23 mouse cellular contexts compared by ENCODE assay signal in the genomic region with DNA sequence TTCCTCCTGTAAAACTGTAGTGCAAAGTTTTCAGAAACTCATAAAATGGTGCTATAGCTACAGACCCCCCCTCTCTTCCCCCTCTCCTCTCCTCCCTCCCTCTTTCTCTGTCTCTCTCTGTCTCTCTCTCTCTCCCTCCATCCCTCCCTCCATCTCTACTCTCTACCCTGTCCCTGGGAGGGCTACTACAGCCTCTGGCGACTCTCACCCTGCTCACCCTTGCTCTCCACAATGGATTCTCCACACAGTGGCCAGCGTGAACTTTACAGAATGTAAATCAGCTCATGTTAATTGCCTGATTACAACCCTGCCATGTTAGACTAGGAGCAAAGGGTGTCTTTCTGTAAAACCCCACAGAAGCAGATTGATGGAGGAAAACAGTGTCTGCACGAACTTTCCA.
"Had no signal": no experiment of that assay in that cellular context is flagged by ENCODE, and none has a peak within 500 bp of the region (broad histone marks: within the 10 kb centered on the region; RNA-seq: fewer than 3 reads in every experiment).

No protein-coding gene starts in this region.

- H3K9ac ChIP-seq: limb, embryonic 12.5 days; limb, embryonic 15.5 days; liver, embryonic 14.5 days; liver, postnatal 0 days; lung, embryonic 14.5 days; midbrain, embryonic 12.5 days; midbrain, embryonic 15.5 days; neural tube, embryonic 12.5 days; neural tube, embryonic 15.5 days had no signal

- H3K9me3 ChIP-seq: limb, embryonic 12.5 days; limb, embryonic 15.5 days; midbrain, embryonic 12.5 days; midbrain, embryonic 15.5 days; neural tube, embryonic 12.5 days; neural tube, embryonic 15.5 days had no signal

- H3K27me3 ChIP-seq: limb, embryonic 12.5 days; limb, embryonic 15.5 days; midbrain, embryonic 12.5 days; midbrain, embryonic 15.5 days had no signal

- H3K4me3 ChIP-seq: left cerebral cortex, adult 2 months; limb, embryonic 12.5 days; limb, embryonic 15.5 days; midbrain, embryonic 12.5 days; midbrain, embryonic 15.5 days; neural tube, embryonic 12.5 days; neural tube, embryonic 15.5 days had no signal

- ATAC-seq: liver, postnatal 0 days; lung, postnatal 0 days; midbrain, embryonic 15.5 days had no signal

- H3K27ac ChIP-seq: left cerebral cortex, adult 2 months; limb, embryonic 12.5 days; limb, embryonic 15.5 days; liver, embryonic 14.5 days; macrophage; midbrain, embryonic 12.5 days; midbrain, embryonic 15.5 days; neural tube, embryonic 12.5 days; neural tube, embryonic 15.5 days; stomach, postnatal 0 days had no signal

- H3K4me2 ChIP-seq: limb, embryonic 12.5 days; limb, embryonic 15.5 days; liver, embryonic 11.5 days; lung, embryonic 14.5 days; midbrain, embryonic 12.5 days; midbrain, embryonic 15.5 days; neural tube, embryonic 12.5 days; neural tube, embryonic 15.5 days had no signal

- H3K36me3 ChIP-seq: limb, embryonic 12.5 days; limb, embryonic 15.5 days; midbrain, embryonic 12.5 days; midbrain, embryonic 15.5 days; neural tube, embryonic 12.5 days; neural tube, embryonic 15.5 days had no signal

- DNase-seq: kidney, adult 11 months; kidney, postnatal 10 days; layer of hippocampus, postnatal 36 days; liver, postnatal 0 days; lung, embryonic 14.5 days; right cerebral cortex, adult 18-20 months; right cerebral cortex, postnatal 14 days; right cerebral cortex, postnatal 4 days; thymus, adult 2 months; thymus, postnatal 14 days; thymus, postnatal 4 days had no signal
